Mouse (Mus musculus) gonadal fat pad, adult 2 months (tissue): ENCODE measurements around the gene Ccdc122. TPM values are rescaled to one million over a fixed set of nuclear protein-coding genes. Genes with fewer than 3 reads are reported as not detected.

Experiments used
- DNase-seq: peaks from one replicate; pipeline ENCODE4 v3.0.0-alpha.2; 2012; ENCODE audit warnings: low read depth
- polyA plus RNA-seq: library from polyadenylated mRNA; depleted of rRNA; stranded (reverse); fragments of >200 nt; gene quantifications from 2 replicates; pipeline ENCODE4 v1.2.3, GENCODE M21; 2012; rRNA removed

Gene Ccdc122
- polyA plus RNA-seq, 1 experiment, result 1.9 TPM

DNA sequence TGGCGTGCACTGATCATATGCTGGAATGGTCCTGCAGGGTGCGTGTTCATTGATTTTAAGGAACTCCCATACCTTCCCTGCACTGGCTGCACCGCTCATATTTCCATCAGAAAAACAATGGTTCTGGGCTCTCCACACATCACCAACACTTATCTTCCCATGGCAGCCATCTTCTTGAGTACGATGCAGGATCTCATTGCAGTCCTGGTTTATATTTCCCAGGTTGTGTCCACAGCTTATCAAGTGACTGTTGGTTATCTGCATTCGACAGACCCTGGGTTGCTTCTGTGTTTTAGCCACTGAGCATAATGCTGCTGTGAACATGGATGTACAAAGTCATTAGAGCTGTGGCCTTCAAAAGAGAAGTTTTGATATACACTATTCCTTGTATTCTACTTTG is 94.0 kb downstream of the Ccdc122 start:
- no peak for DNase-seq

DNA sequence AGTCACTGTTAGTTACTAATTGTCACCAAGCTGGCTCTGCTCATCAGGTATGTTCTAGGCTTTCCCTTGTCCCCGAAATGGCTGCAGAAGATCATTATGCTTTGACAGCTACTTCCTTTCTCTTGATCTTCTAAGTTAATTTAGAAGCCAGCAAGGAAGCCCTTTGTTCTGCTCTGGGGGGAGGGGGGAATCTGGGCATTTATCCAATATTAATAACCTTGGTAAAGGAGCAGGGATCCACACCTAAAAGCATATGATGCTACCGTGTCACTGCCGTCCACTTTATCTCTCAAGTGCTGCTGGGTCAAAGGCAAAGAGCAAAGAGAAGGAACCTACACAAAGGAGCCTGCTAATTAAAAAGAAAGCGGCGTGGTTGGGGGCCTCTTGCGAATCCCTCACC is 100.4 kb downstream of the Ccdc122 start:
- DNase-seq, result no peak

DNA sequence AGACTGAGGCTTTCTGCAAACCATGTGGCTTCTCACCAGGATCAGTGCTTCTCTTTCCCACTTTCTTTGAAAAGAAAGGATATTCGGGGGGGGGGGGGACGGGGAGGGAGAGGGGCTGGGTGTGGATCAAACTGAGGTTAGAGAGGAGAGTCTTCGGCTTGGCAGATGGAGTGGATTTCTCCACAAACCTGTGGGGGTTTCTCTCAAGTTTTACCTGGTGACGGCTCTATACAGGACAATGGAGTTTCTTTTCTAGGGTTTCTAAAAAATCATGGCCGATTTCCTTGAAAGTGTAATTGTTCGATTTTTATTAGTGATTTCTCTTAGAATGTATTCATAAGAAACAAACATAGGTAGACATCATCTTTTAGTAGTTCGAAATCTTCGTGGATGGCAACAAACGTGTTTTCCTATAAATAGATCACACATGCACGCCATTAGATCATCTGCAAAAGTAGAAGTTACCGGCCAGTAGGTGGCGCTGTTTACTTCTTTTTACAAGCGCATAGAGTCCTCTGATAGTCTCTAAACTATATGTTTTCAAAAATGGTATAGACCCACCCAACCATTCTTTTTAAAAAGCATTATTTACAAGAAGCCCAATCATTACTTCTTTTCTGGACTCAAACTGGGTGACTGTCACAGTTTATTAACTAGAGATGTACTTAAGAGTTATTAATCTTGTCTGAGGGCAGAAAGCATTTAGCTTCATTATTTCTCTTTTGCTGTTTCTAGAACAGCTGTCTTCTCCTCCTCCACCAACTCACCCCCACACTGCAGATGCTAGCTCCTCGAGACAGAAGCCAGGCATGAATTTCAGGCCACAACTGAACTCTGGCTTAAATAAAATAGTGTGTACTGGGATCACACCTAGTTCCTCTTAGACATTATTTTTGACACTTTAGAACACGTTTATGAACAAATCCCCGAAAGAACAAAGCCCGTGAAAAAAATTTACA is 105.0 kb downstream of the Ccdc122 start:
- no peak for DNase-seq

DNA sequence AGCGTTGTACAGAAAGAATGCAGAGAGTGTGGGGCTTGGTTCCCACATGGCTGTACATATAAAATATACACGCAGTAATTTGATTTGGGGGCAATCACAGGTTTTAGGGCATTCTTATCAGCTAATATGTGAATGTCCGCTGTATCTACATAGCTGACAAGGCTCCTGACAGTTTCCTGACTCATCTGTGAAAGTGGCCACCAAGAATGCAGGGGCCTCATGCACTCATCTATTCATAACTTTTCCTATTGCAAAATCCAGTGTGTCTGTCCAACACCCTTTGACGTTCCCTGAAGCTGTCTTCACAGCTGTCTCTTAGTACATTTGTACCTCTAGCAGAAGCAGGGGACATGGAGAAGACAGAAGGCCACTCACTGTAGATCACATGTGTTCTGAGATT is 108.5 kb downstream of the Ccdc122 start:
- no peak for DNase-seq

DNA sequence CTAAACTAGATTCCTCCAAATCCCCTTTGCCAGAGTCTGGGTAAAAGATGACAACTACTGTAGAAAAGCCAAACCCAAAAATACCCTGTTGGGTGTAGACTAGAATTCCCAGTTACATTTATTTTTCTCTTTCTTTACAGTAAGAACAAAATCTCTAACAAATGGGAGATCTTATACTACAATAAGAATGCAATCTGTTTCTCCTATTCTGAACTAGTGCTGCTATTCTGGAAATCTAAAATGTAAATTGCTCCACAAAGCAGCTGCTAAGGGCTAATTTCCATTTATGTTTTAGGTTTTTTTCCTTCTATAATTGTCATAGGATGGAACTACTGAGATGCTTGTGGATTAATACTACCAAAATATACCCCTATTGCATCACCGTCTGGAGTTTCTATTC is 111.1 kb downstream of the Ccdc122 start:
- DNase-seq, result no peak

DNA sequence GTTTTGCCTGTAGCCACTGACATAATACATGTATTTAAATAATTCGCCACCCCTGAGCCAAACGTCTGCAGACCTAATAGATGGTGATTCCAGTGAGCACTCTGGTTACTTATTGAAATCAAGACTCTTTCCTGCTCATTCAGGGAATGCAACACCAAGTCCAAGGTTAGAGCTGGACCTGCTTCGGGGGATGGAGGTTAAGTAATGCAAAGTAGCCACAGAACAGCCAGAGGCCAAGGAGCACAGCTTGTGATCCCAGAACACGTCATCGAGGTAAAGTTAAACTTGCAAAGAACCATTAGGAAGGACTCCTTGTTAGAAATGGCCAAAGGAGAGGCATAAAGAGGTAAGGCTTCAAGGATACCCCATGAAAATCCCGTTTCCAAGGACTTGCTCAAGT is 114.0 kb downstream of the Ccdc122 start:
- no peak for DNase-seq

DNA sequence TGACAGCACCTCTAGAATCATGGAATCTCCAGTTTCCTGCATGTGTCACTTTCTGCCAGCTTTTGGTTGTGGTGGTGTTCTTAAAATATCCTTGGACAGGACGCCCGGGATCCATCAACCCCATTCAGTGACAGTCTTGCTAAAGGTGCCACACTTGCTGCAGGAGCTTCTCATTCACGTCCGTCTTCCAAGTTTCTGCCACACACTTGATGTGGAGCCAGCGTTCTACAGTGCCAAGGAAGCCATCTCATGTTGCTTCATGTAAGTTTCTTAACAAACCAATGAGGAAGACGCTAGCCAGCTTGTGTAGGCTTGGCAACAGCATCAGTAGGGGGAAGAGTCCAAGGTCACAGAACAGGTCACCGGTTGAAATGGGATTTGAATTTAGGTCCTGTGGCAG is 114.9 kb downstream of the Ccdc122 start:
- DNase-seq, result no peak

DNA sequence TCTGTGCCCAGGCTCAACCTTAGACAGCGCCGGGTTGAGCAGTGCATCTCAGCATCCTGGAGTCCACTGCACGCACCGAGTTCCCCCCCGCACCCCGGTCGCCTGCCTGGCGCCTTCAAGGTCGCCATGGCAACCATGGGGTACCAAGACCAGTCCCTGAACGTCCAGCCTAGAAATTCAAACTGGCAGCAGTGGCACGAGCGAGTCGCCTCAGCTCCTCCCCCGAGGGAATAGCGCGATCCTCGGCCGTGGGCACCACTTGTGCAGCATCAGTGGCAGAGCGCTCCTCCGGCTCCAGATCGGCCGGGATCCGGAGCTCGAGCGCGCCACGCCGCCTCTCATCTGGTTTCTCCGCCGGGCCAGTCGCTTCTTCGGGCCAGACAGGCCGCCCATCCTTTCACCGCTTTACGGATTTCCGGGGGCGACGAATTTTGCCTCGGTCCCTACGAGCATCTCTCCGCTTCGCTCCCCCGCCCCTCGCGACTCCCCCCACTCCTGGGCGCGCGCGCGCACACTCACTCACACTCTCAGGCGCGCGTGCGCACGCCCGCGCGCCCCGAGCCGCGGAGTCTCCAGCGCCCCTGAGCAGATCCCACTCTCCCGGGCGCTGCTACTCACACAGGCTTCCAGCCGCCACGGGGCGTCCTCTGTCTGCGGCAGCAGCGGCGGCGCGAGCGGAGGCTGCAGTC is 119.8 kb downstream of the Ccdc122 start, which contains the start of gene Enox1:
Gene Enox1 (plus strand): TSS at position 542 of the 689 bp plus-strand sequence.
- no peak for DNase-seq

DNA sequence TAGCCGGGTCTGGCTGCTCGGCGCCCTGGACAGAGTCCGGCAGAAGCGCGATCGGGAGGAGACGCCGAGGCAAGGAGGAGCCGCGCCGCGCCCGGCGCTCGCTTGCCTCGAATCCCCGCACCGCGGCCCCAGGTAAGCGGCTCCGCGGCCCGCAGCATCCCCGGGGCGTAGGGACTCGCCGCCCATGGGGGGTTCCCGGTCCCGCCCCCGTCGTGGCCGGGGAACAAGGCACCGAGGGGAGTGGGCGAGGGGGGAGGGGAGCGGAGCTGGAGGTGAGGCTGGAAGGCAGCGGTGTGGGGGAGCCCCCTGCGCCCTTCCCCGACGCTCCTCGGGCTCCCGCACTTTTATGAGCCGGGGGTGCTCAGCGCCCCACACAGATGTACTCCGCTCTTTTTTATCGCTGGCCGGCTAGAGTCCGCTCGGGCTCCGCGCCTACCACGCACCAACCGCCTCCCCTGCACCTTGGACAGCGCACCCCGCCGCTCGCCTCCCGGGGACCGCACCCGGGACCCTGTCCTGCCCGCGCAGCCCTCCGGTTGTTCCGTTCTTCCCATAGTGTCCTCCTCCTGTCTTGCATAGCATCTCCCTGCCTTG is 120.4 kb downstream of the Ccdc122 start:
- no peak for DNase-seq

DNA sequence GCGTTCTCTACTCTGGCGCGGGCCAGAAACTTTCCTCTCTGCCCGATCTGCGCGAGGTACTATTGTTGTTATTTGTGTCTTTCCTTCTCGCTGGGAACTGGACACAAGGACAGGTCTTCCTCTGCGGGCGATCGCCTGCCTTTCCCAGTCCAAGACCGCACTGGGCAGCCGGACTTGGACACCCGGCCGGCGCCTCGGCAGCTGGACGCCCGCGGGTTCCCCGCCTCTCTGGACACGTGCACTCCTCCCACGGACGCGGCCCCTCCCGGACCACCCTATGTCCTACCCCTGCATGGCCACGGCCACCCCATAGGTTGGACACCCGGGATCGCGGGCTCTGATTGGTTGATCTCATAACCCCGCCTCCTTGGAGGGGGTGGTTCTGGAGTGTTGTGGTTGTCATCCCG is 120.9 kb downstream of the Ccdc122 start:
- DNase-seq, result no peak

DNA sequence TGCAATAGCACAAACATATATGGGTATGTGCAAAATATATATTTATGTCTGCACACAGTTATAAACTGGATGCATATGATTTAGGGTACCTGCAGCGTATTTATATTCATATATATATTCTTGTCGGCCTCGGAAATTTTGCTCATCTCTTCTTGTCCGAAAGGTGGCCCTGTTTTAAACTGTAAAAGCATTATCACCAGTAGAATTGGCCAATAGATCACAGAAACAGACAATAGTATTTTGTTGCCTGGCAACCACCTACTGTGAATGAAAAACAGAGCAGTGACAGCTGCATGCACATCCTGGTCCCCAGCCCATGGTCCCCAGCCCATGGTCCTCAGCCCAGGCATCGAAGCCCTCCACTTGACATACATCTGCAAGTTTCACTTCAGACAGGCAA is 122.8 kb downstream of the Ccdc122 start:
- no peak for DNase-seq

Other genes with a start within 250 kb of the Ccdc122 start
- gene Lacc1, start 132 bp downstream of the Ccdc122 start, polyA plus RNA-seq, result 8.5 and 8.8 TPM in 2 replicates
- 1.3 and 1.6 TPM in 2 replicates for gene Enox1, start 120.0 kb downstream of the Ccdc122 start, polyA plus RNA-seq